Mouse (Mus musculus): Measurements from ENCODE around the gene Map7d1.

- TF ChIP-seq POLR2A (IDR thresholded peaks at IDR 0.05; ENCODE audit: borderline replicate concordance, insufficient read depth, low read length), result no peak
- TF ChIP-seq CTCF (IDR thresholded peaks at IDR 0.05; ENCODE audit: borderline replicate concordance, insufficient read depth, low read depth, low read length), result no peak
These were observed 3.5 kb upstream of the Map7d1 start for GRCm38 (mm10) chr4:126259523-126260160.

All from cerebellum, adult 2 months (tissue).